Mouse (Mus musculus) left cerebral cortex, postnatal 36 days (tissue): ENCODE data around the gene Gm39653. TPM values are rescaled to one million over a fixed set of nuclear protein-coding genes. Genes with fewer than 3 reads are reported as not detected.
A peak's percentile ranks its signal among the peaks of the same experiment; 100 is the strongest.
"Not testable (repeated sequence)": the region's sequence is repeated elsewhere in the genome, so short reads cannot be mapped to it uniquely, and the experiment has no call there.

Experiments used
- DNase-seq, 2 experiments: peaks; one replicate each; pipeline ENCODE4 v3.0.0; 2021 to 2022; ENCODE audit warnings: low spot score in 2 of 2, mixed read lengths in 1 of 2
- intact Hi-C: fragments of 180-260 bp; cut with DNase I; formaldehyde crosslinking; loops from one replicate; pipeline ENCODE4 v1.15.1; 2025
- total RNA-seq, 2 experiments: library from RNA; stranded (reverse); gene quantifications; 2 replicates each; pipeline ENCODE4 v1.2.3; 2021

The Gm39653 gene
- under 1 TPM in 1 of 2 experiments, not detected in 1; 0.86 TPM for total RNA-seq

GRCm38 (mm10) chr1:63615668-63616067, at the start of gene Gm39653:
Gene Gm39653 (plus strand): TSS chr1:63615968.
- intact Hi-C loops, result no loop called here
- no peak for DNase-seq

- intact Hi-C loops, result no loop called here
- DNase-seq, result no peak
Measured at GRCm38 (mm10) chr1:63566501-63566900, 49.3 kb upstream of the Gm39653 start.

DNA sequence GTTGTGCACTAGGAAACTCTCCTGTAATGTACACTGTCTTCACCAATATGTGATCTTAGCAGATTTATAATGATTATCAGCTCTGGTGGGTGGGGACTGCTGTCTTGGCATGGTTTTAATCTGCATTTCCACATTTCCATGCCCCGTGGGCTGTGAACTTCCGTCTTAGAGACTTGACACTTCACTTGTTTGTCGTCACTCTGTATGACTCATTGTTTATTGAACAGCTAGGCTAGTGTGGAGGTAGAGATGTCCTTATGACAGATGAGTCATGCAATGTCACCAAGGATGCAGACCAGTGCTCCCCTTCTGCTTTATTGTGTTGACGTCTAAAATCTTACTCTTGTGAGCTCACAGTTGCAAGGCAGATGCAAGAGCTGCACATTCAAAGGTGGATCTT, 48.7 kb upstream of the Gm39653 start:
- no peak for DNase-seq
- intact Hi-C loops, result no loop called here

GRCm38 (mm10) chr1:63572229-63572628, 43.5 kb upstream of the Gm39653 start:
- intact Hi-C loops, result no loop called here
- no peak for DNase-seq

DNA sequence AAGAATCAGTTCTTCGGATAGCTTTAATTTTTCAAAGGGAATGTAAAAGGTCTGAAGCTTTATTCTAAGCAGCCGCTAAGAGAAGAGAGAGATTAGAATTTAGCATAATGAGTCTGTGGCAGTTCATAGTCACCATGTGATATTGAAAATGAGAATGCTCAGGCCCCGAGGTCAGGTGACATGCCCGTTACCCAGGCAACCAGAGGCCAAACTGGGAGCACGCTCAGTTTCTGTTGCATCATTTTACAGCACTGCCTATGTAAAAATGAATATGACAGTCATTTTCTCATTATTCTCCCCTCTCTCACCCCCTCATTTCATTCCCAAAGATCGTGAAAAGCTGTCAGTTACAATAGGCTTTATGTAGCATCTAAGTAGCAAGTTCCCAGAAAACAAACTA, 42.3 kb upstream of the Gm39653 start:
- intact Hi-C loops, result no loop called here
- DNase-seq, result no peak

DNA sequence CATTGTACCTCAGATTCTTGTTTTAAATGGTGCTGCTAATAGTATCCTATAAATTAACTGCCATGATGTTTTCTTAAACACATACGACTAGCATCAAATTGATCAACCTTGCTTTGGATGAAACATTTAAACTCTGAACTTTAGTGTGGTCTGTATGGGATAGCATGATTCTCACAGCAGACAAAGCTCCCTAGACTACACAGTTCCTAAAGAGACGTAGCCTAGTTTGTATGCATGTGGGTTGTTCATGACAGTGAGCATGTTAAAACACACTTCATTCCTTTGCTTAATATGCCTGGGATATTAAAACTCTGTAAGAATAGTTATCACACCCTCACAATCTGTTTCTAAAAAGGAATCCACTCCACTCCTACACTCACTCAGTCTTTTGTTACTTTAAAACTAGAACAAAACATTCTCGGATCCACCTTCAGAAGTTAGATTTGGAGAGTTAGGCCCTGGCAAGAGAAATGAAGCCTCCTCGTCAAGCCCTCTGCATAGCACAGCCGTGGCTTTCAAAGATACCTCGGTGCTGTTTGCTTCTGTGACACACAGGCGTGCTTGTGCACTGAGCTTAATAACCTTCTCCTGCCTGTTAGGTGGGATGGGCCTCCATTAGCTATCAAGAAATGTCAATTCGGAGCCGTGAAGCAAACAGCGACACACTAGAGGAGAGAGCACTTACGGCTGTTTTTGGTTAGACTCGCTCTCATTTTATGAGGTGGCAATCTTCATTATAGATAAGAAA, 41.7 kb upstream of the Gm39653 start:
- intact Hi-C loops, result no loop called here
- peak in 1 of 2 experiments; percentile 30 for DNase-seq

- intact Hi-C loops, result no loop called here
- no peak for DNase-seq
Measured at GRCm38 (mm10) chr1:63576803-63577202, 39.0 kb upstream of the Gm39653 start.

DNA sequence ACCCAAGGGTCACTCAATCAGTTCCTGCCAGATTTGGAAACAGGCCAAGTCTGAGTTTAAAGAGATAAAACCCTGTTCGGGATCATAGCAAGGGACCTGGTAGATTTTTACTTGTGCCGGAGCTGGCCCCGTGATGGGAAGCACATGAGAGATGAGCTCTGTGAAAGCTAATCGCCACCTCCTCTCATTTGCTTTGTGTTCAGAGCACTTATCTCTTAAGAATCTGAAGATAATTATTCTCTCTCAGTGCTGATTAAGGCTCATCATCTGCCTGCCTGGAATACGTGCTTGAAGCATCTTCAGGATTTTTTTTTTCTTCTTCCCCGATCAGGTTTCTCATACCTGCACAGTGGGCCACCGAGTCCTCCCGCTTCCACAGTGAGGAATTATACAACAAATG, 36.6 kb upstream of the Gm39653 start:
- intact Hi-C loops, result no loop called here
- DNase-seq, result no peak

DNA sequence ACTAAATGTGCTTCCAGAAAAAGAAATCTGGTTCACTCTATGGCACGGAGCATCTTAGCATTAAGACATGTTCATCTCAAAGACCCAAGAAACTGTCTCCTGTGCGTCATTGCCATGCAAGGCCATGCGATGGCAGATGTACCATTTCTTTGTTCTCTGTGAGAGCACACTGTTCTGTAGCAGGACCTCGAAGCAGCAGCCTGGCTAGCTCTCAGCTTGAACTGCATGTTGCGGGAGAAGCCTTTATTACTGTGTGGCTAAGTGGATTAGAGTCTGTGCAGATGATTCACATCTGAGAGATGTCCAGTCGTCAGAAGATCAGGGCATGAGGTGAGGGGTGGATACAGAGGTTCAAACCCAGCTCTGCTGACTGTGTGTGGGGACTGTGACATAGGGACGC, 28.9 kb upstream of the Gm39653 start:
- intact Hi-C loops, result no loop called here
- DNase-seq, result no peak

- DNase-seq, result no peak
- intact Hi-C loops, result no loop called here
Measured at GRCm38 (mm10) chr1:63603870-63604500, 11.8 kb upstream of the Gm39653 start.

GRCm38 (mm10) chr1:63609613-63610012, 6.2 kb upstream of the Gm39653 start:
- intact Hi-C loops, result no loop called here
- no peak for DNase-seq

GRCm38 (mm10) chr1:63614594-63614993, 1.2 kb upstream of the Gm39653 start:
- intact Hi-C loops, result no loop called here
- DNase-seq, result no peak

- intact Hi-C loops, result no loop called here
- no peak for DNase-seq
Measured at GRCm38 (mm10) chr1:63628211-63628610, 12.4 kb downstream of the Gm39653 start.

- DNase-seq, intact Hi-C loops: not testable (repeated sequence)
Measured at GRCm38 (mm10) chr1:63630390-63630789, 14.6 kb downstream of the Gm39653 start.

- no peak for DNase-seq
- intact Hi-C loops, result no loop called here
Measured at GRCm38 (mm10) chr1:63639921-63640320, 24.2 kb downstream of the Gm39653 start.

DNA sequence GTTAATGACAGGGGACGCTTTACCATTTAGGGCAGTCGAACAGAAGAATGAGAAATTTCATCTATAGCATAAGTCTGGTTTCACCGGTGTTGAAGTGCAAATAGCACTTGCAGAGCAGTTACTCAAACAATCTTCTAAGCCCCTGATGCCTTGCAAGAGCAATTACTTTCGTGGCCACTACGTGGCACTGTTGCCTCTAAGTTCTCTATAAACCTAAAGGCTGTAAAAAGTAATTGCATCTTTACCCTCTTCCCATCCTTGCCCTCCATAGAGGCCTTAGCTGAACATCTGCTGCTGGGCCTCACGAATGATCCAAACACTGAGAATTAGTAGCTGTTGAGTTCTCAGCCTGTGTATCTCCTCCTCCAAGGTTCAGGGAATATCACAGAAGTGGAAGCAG, 42.2 kb downstream of the Gm39653 start:
- intact Hi-C loops, result loop anchor here (5.0 to 10.0 kb wide), 3 partner anchors 476 to 1347 kb away; no protein-coding TSS in a partner anchor
- peak; percentile 30 to 46 for DNase-seq

- DNase-seq, result peak in 1 of 2 experiments; percentile 24
- intact Hi-C loops, result loop anchor here (5.0 to 10.0 kb wide), 3 partner anchors 477 to 1345 kb away; no protein-coding TSS in a partner anchor
Measured at GRCm38 (mm10) chr1:63659591-63659990, 43.8 kb downstream of the Gm39653 start.

- DNase-seq, result no peak
- intact Hi-C loops, result loop anchor here (10.0 kb wide), 3 partner anchors 459 to 1509 kb away; partner anchors contain the start of genes Klf7 and Mettl21a
Measured at GRCm38 (mm10) chr1:63666089-63666488, 50.3 kb downstream of the Gm39653 start.

- intact Hi-C loops, result loop anchor here (10.0 kb wide), 3 partner anchors 457 to 1507 kb away; partner anchors contain the start of genes Klf7 and Mettl21a
- DNase-seq, result no peak
Measured at GRCm38 (mm10) chr1:63667201-63667948, 51.6 kb downstream of the Gm39653 start.
